Mouse (Mus musculus): ENCODE measurements around the gene Gm21394.
"Not testable (repeated sequence)": the region's sequence is repeated elsewhere in the genome, so short reads cannot be mapped to it uniquely, and the experiment has no call there.

Gene Gm21394

DNA sequence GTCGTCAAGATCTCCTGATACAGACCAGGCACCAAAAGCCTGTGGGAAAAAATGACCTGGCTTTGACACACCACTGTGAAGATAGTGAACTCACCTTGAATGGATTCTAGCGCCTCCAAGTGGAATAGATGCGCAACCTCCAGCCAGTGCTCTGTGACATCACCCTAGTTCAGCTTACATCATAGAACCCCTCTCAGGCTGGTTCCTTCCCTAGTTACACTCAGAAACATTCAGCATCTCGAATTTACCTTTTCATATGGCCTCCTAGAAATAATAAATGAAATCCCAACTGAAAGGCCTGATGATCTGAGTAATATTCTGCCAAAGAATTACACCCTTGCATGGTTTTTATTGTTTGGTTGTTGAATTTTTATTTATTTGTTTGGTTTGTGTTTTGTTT lies at the start of gene Gm21394:
Gene Gm21394 (minus strand): TSS at position 101 of the 400 bp plus-strand sequence.
- not testable (repeated sequence) for DNase-seq (ENCODE audit: low spot score in 2 of 2)

All from right cerebral cortex, postnatal 36 days (tissue).